Mouse (Mus musculus) forebrain, embryonic 15.5 days (tissue): ENCODE data around the gene Asb16. TPM values are rescaled to one million over a fixed set of nuclear protein-coding genes. Genes with fewer than 3 reads are reported as not detected.

Source experiments
- microRNA-seq: library from miRNA; unstranded; fragments of <30 nt; microRNA quantifications from one replicate; pipeline ENCODE4, GENCODE M21; 2016
- polyA plus RNA-seq: library from polyadenylated mRNA; unstranded; fragments of >200 nt; fragmentation: Nextera tagmentation; extraction: Ambion mirVana; gene quantifications from 2 replicates; pipeline ENCODE4 v1.2.1, GENCODE M21; 2015

Asb16 gene
- polyA plus RNA-seq, 1 experiment from 2014 or later: not detected

Small RNAs within 50 kb of the gene (microRNA-seq; reads per million reads assigned to microRNA genes)
- 2.9 reads per million, percentile 6 among the genes with 10 or more reads in this experiment for gene Mir8101

Other genes starting within 250 kb of the Asb16 start
- gene Mpp3, start 240.3 kb upstream of the Asb16 start, polyA plus RNA-seq: 46.2 and 48.5 TPM in 2 replicates
- gene Cd300lg, start 227.2 kb upstream of the Asb16 start, polyA plus RNA-seq: 0.11 and 0.34 TPM in 2 replicates
- gene Mpp2, start 180.2 kb upstream of the Asb16 start, polyA plus RNA-seq: 19.3 and 22.7 TPM in 2 replicates
- gene Ppy, start 167.4 kb upstream of the Asb16 start, polyA plus RNA-seq: not detected in 2 replicates
- not detected in 2 replicates for gene Pyy, start 160.9 kb upstream of the Asb16 start, polyA plus RNA-seq
- 0.10 and 0.14 TPM in 2 replicates for gene Nags, start 123.2 kb upstream of the Asb16 start, polyA plus RNA-seq
- 37.4 and 41.6 TPM in 2 replicates for gene Tmem101, start 112.3 kb upstream of the Asb16 start, polyA plus RNA-seq
- gene Lsm12, start 83.4 kb upstream of the Asb16 start, polyA plus RNA-seq: 114 and 118 TPM in 2 replicates
- 21.5 and 23.7 TPM in 2 replicates for gene G6pc3, start 79.1 kb upstream of the Asb16 start, polyA plus RNA-seq
- 127 and 129 TPM in 2 replicates for gene Hdac5, start 38.6 kb upstream of the Asb16 start, polyA plus RNA-seq
- 5.6 and 7.0 TPM in 2 replicates for gene BC030867, start 19.9 kb upstream of the Asb16 start, polyA plus RNA-seq
- gene Tmub2, start 16.2 kb downstream of the Asb16 start, polyA plus RNA-seq: 73.1 and 73.4 TPM in 2 replicates
- gene Atxn7l3, start 27.9 kb downstream of the Asb16 start, polyA plus RNA-seq: 27.6 and 29.5 TPM in 2 replicates
- 105 and 107 TPM in 2 replicates for gene Ubtf, start 51.0 kb downstream of the Asb16 start, polyA plus RNA-seq
- 1.9 and 2.6 TPM in 2 replicates for gene Slc4a1, start 97.5 kb downstream of the Asb16 start, polyA plus RNA-seq
- 149 and 150 TPM in 2 replicates for gene Rundc3a, start 124.7 kb downstream of the Asb16 start, polyA plus RNA-seq
- 144 TPM in 2 replicates for gene Slc25a39, start 139.2 kb downstream of the Asb16 start, polyA plus RNA-seq
- gene Grn, start 161.6 kb downstream of the Asb16 start, polyA plus RNA-seq: 61.8 and 62.0 TPM in 2 replicates
- gene Fam171a2, start 178.9 kb downstream of the Asb16 start, polyA plus RNA-seq: 22.5 and 24.3 TPM in 2 replicates
- 4.0 and 4.7 TPM in 2 replicates for gene Itga2b, start 201.4 kb downstream of the Asb16 start, polyA plus RNA-seq